8 mouse cellular contexts compared by ENCODE assay signal in the genomic region with DNA sequence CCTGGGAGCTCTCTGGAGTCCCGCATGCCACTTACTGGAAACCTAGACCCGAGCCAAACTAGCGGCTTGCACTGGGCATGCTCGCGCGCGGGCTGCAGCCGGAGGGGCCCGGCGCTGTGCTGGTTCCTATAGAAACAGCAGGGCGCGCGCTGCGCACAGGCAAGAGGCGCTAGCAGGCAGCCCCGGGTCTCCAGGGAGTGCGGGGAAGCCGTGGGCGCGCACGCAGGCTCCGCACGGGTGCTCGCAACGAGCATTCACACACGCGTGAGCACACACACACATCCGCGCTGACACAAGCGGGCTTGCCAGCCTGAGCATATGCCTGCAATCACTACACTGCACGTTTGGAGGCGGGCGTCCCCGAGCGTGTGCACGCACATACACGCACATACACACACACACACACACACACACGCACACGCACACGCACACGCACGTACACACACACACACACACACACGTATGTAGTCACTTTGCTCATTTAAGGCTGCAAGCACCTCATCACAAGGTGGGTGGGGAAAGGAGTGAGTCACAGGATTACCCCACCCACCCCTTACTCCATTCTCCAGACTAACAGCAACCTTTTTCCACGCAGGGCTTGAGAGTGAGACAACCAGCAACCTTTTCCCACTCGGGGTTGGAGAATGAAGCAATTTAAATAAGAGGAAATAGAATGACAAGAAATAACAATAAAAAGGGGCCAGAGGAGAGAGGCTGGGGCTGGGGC. TPM values are rescaled to one million over a fixed set of nuclear protein-coding genes. Genes with fewer than 3 reads are reported as not detected.
DNase-seq lines count a peak whose midpoint lies in the region; ATAC-seq lines count a peak whose summit lies in the region.

No protein-coding gene starts in this region.

- H3K27me3 ChIP-seq in hindbrain, embryonic 10.5 days (ENCODE audit: insufficient read depth, poor library complexity, severe bottlenecking) = peaks cover 21% of the 10 kb centered on the region
- H3K27me3 ChIP-seq in lung, embryonic 16.5 days (ENCODE audit: control insufficient read depth, insufficient read depth, low read depth, low read length) = no peaks in the 10 kb centered on the region

- DNase-seq in NIH3T3 (ENCODE audit: low read depth) = peak; percentile 87
- peak; percentile 77 to 84 for DNase-seq in cerebellum, adult 18-20 months
- peak; percentile 81 for DNase-seq in forelimb bud, embryonic 11.5 days (ENCODE audit: low read depth, low spot score)
- peak; percentile 88 for DNase-seq in hindbrain, embryonic 10.5 days (ENCODE audit: low spot score)
- peak; percentile 79 to 85 for DNase-seq in layer of hippocampus, postnatal 10 days (ENCODE audit: low spot score in 2 of 2)
- peak; percentile 79 for DNase-seq in ovary, postnatal 36 days (ENCODE audit: low spot score)
- DNase-seq in urinary bladder, postnatal 25 days (ENCODE audit: low spot score) = peak; percentile 34

- peak overlapping the region; percentile 91 for H3K4me2 ChIP-seq in lung, embryonic 16.5 days (ENCODE audit: low read depth, low read length)

- H3K27ac ChIP-seq in hindbrain, embryonic 10.5 days = peak overlapping the region; percentile 93
- no peak overlapping the region for H3K27ac ChIP-seq in lung, embryonic 16.5 days (ENCODE audit: low read length)

- peak; percentile 93 for ATAC-seq in lung, embryonic 16.5 days (ENCODE audit: low read depth)

- under 1% methylated on average over 45 of the region's 45 CpGs for WGBS in hindbrain, embryonic 10.5 days
- WGBS in lung, embryonic 16.5 days = under 1% methylated on average over 44 of the region's 45 CpGs

- peak overlapping the region; percentile 71 for H3K4me3 ChIP-seq in hindbrain, embryonic 10.5 days
- peak overlapping the region; percentile 65 for H3K4me3 ChIP-seq in lung, embryonic 16.5 days (ENCODE audit: low read length)

- no peaks in the 10 kb centered on the region for H3K9me3 ChIP-seq in hindbrain, embryonic 10.5 days
- no peaks in the 10 kb centered on the region for H3K9me3 ChIP-seq in lung, embryonic 16.5 days (ENCODE audit: control insufficient read depth, low read length)

- no peaks in the 10 kb centered on the region for H3K36me3 ChIP-seq in hindbrain, embryonic 10.5 days
- no peaks in the 10 kb centered on the region for H3K36me3 ChIP-seq in lung, embryonic 16.5 days (ENCODE audit: control insufficient read depth, insufficient read depth, low read length)

- H3K4me1 ChIP-seq in hindbrain, embryonic 10.5 days (replicated peaks) = peaks cover 74% of the 10 kb centered on the region
- peaks cover 19% of the 10 kb centered on the region for H3K4me1 ChIP-seq in lung, embryonic 16.5 days (replicated peaks; ENCODE audit: control insufficient read depth, insufficient read depth, low read length)

- H3K9ac ChIP-seq in lung, embryonic 16.5 days (ENCODE audit: low read length) = peak overlapping the region; percentile 74

RNA-seq across cellular contexts. Expression of gene Dixdc1, which starts 11.2 kb away (rescaled TPM):
- polyA plus RNA-seq in hindbrain, embryonic 10.5 days (2016; fragmentation: Nextera tagmentation; extraction: Ambion mirVana) = 21.4 and 21.8 TPM in 2 replicates
- 10 to 100 TPM; 65.0 to 66.6 TPM for total RNA-seq in layer of hippocampus, postnatal 10 days (2021)
- polyA plus RNA-seq in lung, embryonic 16.5 days (2015; fragmentation: Nextera tagmentation; extraction: Ambion mirVana) = 6.9 and 8.1 TPM in 2 replicates

RNA-seq across cellular contexts. Expression of gene 2310030G06Rik, which starts 18.2 kb away (rescaled TPM):
- 1.5 and 2.5 TPM in 2 replicates for polyA plus RNA-seq in hindbrain, embryonic 10.5 days (2016; fragmentation: Nextera tagmentation; extraction: Ambion mirVana)
- total RNA-seq in layer of hippocampus, postnatal 10 days (2021) = 1 to 10 TPM; 1.3 to 1.8 TPM
- polyA plus RNA-seq in lung, embryonic 16.5 days (2015; fragmentation: Nextera tagmentation; extraction: Ambion mirVana) = 14.9 and 18.5 TPM in 2 replicates

RNA-seq across cellular contexts. Expression of gene Cryab, which starts 23.0 kb away (rescaled TPM):
- polyA plus RNA-seq in hindbrain, embryonic 10.5 days (2016; fragmentation: Nextera tagmentation; extraction: Ambion mirVana) = 6.6 and 7.5 TPM in 2 replicates
- total RNA-seq in layer of hippocampus, postnatal 10 days (2021) = 10 to 100 TPM; 43.1 to 44.7 TPM
- 173 and 174 TPM in 2 replicates for polyA plus RNA-seq in lung, embryonic 16.5 days (2015; fragmentation: Nextera tagmentation; extraction: Ambion mirVana)

RNA-seq across cellular contexts. Expression of gene Hspb2, which starts 24.1 kb away (rescaled TPM):
- polyA plus RNA-seq in hindbrain, embryonic 10.5 days (2016; fragmentation: Nextera tagmentation; extraction: Ambion mirVana) = 0.65 and 0.71 TPM in 2 replicates
- 1 to 10 TPM in 1 of 2 experiments, under 1 TPM in 1; 0.85 to 1.1 TPM for total RNA-seq in layer of hippocampus, postnatal 10 days (2021)
- 21.1 and 26.2 TPM in 2 replicates for polyA plus RNA-seq in lung, embryonic 16.5 days (2015; fragmentation: Nextera tagmentation; extraction: Ambion mirVana)

RNA-seq across cellular contexts. Expression of gene Fdxacb1, which starts 39.9 kb away (rescaled TPM):
- polyA plus RNA-seq in hindbrain, embryonic 10.5 days (2016; fragmentation: Nextera tagmentation; extraction: Ambion mirVana) = 11.4 and 13.5 TPM in 2 replicates
- total RNA-seq in layer of hippocampus, postnatal 10 days (2021) = 1 to 10 TPM; 5.5 to 6.2 TPM
- polyA plus RNA-seq in lung, embryonic 16.5 days (2015; fragmentation: Nextera tagmentation; extraction: Ambion mirVana) = 13.8 and 15.0 TPM in 2 replicates

Comparison
In these comparisons a context has a peak if more than half of its experiments do, and no peak if none do; other contexts are left out.
1. DNase-seq: peak in every context shown above with its lines; median percentile 88 in hindbrain, embryonic 10.5 days; 87 in NIH3T3; 82 in layer of hippocampus, postnatal 10 days; 81 in forelimb bud, embryonic 11.5 days; 80 in cerebellum, adult 18-20 months; 79 in ovary, postnatal 36 days; 34 in urinary bladder, postnatal 25 days.
2. RNA of gene Cryab, which starts 23.0 kb away (polyA plus RNA-seq): 173 to 174 TPM in lung, embryonic 16.5 days; 6.6 to 7.5 TPM in hindbrain, embryonic 10.5 days; every median in the first group is over 10 times any median in the second.